Mouse (Mus musculus) left cerebral cortex, postnatal 10 days (tissue): ENCODE results near the gene Samd13. TPM values are rescaled to one million over a fixed set of nuclear protein-coding genes. Genes with fewer than 3 reads are reported as not detected.

Experiments
- DNase-seq, 2 experiments: peaks; one replicate each; pipeline ENCODE4 v3.0.0; 2021 to 2022; ENCODE audit warnings: low spot score in 2 of 2, mixed read lengths in 1 of 2; ENCODE audit errors: extremely low spot score in 1 of 2
- intact Hi-C: fragments of 180-260 bp; cut with DNase I; formaldehyde crosslinking; loops from one replicate; pipeline ENCODE4 v1.15.1; 2025
- total RNA-seq, 2 experiments: library from RNA; stranded (reverse); gene quantifications; 2 replicates each; pipeline ENCODE4 v1.2.3; 2021

Gene Samd13
- total RNA-seq, 2 experiments from 2014 or later = 0.43 to 1.3 TPM

GRCm38 (mm10) chr3:146680625-146681024, 4.8 kb downstream of the Samd13 start:
- DNase-seq = no peak
- intact Hi-C loops = loop anchor here (10.0 kb wide), 1 partner anchor 56 kb away; no protein-coding TSS in a partner anchor

GRCm38 (mm10) chr3:146679646-146680045, 5.7 kb downstream of the Samd13 start:
- intact Hi-C loops = loop anchor here (10.0 kb wide), 1 partner anchor 55 kb away; no protein-coding TSS in a partner anchor
- DNase-seq = peak in 1 of 2 experiments; percentile 38

DNA sequence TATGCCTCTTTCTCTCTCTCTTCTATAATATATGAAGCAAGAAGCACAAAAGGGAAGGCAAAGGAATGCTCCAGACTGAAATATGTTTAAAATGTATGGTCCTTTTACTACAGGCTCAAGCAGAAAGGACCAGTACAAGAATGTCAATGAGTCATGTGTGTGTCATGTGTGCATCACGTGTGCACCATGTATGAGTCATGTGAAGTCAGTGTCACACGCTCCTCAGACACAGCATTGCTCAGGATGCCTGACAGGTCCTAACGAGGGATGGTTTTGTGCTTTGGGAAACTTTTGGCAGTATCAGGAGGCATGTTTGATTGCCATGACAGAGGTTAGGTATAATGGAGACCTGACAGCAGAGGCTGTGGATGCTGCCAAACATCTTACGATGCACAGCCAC, 9.2 kb downstream of the Samd13 start:
- intact Hi-C loops = no loop called here
- DNase-seq = no peak

- intact Hi-C loops = no loop called here
- no peak for DNase-seq
Observed at GRCm38 (mm10) chr3:146675101-146675500, 10.3 kb downstream of the Samd13 start.

GRCm38 (mm10) chr3:146671121-146671520, 14.3 kb downstream of the Samd13 start:
- DNase-seq = no peak
- intact Hi-C loops = no loop called here

DNA sequence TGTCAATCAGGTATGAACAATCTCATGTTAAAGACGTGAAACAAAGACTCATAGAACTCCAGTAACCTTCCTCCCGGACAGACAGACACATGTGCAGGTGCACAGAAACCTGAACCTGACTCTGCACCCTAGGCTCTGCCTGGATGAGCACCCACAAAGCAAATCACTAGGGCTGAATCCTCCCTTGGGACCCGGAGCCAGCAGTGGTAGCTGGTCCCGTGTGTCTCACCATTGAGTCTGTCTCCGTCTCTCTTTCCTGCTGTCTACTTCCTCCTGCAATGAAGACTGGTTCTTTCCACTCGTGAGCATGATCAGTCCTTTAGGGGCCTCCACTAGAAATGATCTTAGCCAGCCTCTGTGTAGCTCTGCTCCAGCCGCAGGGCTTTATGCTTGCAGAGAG, 23.5 kb downstream of the Samd13 start:
- DNase-seq = no peak
- intact Hi-C loops = no loop called here

- intact Hi-C loops = no loop called here
- no peak for DNase-seq
Observed at GRCm38 (mm10) chr3:146661001-146661400, 24.4 kb downstream of the Samd13 start.

- intact Hi-C loops = no loop called here
Observed at GRCm38 (mm10) chr3:146659321-146659720, 26.1 kb downstream of the Samd13 start.

DNA sequence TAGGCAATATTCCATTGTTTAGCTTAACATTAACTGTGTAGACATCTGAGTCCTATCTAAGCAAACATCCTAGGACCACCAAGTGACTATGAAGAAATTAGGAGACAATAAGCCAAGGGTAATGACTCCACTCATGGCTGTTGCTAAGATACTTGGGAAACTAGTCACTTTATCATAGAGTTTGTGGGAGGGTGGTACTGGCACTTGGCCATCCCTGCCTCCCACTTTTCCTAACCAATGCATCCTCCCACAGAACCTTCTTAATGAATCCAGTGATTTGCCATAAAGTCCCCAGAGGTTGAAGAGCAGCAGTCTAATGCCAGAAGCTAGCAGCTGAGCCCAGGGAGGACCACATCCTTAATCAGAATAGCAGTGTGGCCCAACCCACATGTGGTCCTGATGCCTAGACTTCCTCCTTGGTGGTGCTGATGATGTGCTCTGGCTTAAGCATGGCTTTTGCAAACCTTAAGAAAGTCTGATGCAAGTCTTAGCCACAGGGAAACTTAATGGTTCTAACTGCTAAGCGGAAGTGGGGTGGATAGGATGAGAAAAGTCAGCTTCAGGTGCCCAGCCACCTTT, 27.2 kb downstream of the Samd13 start:
- DNase-seq = no peak
- intact Hi-C loops = no loop called here

More at GRCm38 (mm10) chr3:146659321-146659720, 26.1 kb downstream of the Samd13 start:
- no peak for DNase-seq

- intact Hi-C loops = no loop called here
- no peak for DNase-seq
Observed at GRCm38 (mm10) chr3:146657433-146657832, 28.0 kb downstream of the Samd13 start.

GRCm38 (mm10) chr3:146655111-146655577, 30.2 kb downstream of the Samd13 start:
- no peak for DNase-seq
- intact Hi-C loops = no loop called here

GRCm38 (mm10) chr3:146653692-146654091, 31.7 kb downstream of the Samd13 start:
- no peak for DNase-seq
- intact Hi-C loops = no loop called here

DNA sequence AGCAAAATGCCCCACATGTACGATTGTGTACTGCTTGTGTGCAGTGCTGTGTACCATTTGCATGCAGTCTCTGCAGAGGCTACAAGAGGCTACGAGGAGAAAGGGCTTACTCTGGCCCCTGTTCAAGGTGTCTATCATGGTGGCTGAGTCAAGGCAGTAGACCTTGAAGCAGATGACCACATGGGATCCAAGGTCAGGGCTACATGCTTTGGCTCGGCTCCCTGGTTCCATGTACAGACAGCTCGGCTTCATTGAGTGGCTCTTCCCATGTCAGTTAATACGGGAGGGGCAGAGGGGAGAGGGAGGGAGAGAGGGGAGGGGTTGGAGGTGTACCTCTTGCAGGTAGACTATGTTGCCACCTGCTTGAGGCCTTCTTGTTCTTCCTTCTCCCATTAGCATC, 33.0 kb downstream of the Samd13 start:
- no peak for DNase-seq
- intact Hi-C loops = no loop called here

DNA sequence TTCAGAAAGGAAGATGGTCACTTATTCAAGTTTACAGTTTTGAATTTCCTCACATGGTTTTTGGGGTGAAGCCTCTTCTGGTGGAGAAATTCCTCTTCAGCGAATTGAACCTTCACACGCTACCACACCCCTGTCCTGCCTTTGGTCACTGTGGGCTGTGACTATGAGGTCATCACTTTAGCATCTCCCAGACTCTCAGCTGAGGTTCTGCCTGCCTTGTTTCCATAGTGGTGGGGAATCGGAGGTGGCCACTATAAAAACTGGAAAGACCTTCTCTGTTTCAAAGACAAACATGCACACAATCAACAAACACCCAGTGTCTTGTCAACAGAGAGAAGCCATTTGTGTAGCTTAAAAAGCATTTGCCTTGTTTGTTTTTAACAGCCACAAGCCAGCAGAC, 34.2 kb downstream of the Samd13 start, which contains the start of gene 4930503B20Rik:
TSS of gene 4930503B20Rik (minus strand) at position 101 of the 400 bp plus-strand sequence.
- DNase-seq = no peak
- intact Hi-C loops = no loop called here

DNA sequence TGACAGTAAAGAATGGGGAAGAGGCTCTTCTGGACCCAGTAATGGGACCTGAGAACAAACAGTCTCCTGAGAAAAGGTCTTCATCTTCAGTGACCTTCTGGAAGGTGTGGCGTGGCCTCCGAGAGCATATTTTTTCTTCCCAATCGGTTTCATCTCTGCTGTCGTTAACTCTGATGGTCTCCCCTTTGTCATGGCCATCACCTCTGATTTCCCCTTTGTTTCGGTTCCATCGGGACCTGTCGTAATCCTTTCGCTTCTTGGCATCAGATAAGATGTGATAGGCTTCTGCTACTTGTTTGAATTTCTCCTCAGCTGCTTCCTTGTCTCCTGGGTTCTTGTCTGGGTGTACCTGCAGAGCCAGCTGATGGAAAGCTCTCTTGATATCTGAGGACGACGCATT, 34.7 kb downstream of the Samd13 start:
- no peak for DNase-seq
- intact Hi-C loops = no loop called here

- DNase-seq = no peak
- intact Hi-C loops = no loop called here
Observed at GRCm38 (mm10) chr3:146649311-146649894, 36.0 kb downstream of the Samd13 start.

GRCm38 (mm10) chr3:146641818-146642427, 43.5 kb downstream of the Samd13 start:
- DNase-seq = no peak

GRCm38 (mm10) chr3:146632506-146632905, 52.9 kb downstream of the Samd13 start:
- intact Hi-C loops = no loop called here
- no peak for DNase-seq

More at GRCm38 (mm10) chr3:146641818-146642427, 43.5 kb downstream of the Samd13 start:
- intact Hi-C loops = no loop called here

- no peak for DNase-seq
- intact Hi-C loops = loop anchor here (10.0 kb wide), 1 partner anchor 56 kb away; the partner anchor contains the start of gene Samd13
Observed at GRCm38 (mm10) chr3:146628227-146628982, 57.0 kb downstream of the Samd13 start.
